Mouse (Mus musculus) heart, adult 11 months (tissue): ENCODE measurements at regions not wholly inside any gene's neighbourhood (a gene's known extent, or its start where the extent isn't known, plus 50 kb on each side); places are given as distances from the start of the nearest gene placed in this dataset.

Experiments
- DNase-seq: peaks from one replicate; pipeline ENCODE4 v3.0.0; 2022

DNA sequence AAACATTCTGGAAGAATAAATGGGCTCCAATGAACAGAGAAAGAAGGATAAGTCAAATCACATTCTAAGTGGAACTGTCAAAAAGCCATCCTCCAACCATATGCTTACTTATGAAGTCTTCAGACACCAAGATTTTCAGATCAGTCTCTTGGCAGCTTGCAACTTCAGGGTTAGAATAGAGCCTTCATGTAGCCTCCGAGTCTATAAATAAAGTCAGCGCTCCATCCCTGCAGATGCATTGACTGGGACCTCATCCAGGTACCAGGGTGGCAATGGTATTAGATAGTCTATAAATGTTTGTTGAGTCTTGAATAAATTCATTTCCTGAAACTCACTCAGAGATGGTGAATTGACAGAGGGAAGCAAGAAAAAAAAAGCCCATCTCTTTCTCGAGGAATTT, 107.2 kb upstream of the Eepd1 start:
- no peak for DNase-seq

DNA sequence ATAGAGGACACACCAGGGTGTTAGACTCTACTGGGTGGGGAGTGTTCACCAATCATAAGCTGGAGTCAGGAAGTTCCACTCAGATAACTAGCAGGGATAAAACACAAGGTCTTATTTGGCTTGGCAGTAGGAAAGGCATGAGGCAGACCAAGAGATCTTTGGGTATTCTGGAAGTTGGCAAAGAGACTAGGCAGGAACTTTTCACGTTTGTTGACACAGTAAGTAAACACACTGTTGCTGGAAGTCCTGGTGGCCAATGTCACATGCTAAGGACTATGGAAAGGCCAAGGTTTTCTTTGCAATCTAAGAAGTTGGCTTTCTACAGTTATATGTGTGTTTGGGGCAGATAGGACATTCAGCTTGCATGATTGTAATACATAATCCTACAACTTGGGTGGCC, 105.1 kb upstream of the Eepd1 start:
- DNase-seq = no peak

DNA sequence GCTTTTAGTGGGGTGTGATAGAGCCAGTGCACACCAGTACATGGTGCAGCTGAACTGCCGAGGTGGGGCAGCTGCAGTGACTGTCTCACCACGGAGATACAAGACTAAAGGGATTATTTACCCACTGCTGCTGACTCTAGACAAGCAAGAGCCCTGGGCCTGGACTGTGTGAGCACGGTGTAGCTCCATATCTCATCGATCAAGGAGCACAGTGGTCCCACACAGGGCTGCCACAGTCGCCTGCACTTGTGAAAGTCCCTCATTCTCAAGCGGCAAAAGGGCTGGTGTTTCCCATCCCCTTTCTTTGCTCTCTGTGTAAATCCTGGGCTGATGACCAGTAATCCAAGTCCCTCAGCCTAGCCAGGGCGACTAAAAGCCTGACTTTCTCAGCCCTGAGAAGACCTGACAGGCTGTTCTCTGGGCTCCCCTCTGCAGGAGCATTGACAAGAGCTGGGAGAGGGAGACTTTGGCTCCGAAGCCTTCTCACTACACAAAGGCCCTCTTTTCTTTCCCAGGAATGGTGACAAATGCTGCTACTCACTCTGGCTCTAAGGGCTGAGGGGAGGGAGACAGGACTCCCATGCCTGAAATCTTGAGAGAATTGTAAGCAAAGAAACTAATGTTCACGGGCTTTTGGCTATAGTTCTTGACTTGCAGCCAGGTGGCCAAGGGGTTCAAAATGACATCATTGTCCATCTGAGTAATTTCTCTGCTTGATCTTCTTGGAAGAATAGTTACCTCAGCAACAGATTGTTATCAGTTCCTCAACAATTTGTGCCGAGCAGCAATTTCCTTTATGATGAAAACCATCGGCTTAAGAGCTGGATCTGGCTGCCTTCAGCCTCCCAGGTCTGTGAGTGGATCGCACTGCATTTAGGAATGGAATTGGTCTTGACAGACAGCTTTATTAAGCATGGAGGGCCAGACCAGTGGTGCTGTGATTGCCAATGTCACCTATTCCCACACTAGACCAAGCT, 103.3 kb upstream of the Eepd1 start:
- DNase-seq = peak; percentile 89

GRCm38 (mm10) chr9:25385333-25385732, 96.0 kb upstream of the Eepd1 start:
- DNase-seq = no peak

GRCm38 (mm10) chr9:25387876-25388650, 93.3 kb upstream of the Eepd1 start:
- no peak for DNase-seq

GRCm38 (mm10) chr9:25389351-25389750, 92.0 kb upstream of the Eepd1 start:
- no peak for DNase-seq

DNA sequence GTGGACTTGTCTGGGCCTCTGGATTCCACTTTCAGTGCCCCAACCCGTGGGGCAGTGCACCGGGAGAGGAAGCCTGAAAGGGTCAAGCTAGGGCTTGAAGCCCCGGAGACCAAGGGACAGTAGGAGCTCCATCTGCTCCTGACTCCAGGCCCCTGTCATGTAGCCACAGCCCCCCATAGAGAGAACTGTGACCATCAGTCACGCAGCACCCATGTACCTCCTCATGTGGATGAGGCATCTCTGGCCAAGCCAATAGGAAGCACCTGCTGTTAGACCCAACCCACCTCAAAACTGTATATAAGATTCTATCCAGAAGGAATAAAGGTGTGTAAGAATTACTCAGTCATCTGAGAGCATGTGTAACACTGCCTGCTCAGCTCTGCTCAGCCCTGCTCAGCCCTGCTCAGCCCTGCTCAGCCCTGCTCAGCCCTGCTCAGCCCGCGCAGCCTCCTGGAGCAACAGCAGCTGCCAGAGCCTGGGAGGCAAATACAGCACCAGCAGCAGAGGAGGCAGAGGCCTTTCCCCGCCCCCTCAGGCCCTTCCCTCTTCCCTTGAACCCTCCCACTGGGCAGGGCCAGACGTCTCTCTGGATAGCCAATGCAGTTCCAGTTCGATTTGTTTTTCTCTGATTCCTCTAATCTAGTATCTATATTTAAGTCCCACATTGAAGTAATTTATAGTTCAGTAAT, 80.6 kb upstream of the Eepd1 start:
- peak; percentile 89 for DNase-seq

DNA sequence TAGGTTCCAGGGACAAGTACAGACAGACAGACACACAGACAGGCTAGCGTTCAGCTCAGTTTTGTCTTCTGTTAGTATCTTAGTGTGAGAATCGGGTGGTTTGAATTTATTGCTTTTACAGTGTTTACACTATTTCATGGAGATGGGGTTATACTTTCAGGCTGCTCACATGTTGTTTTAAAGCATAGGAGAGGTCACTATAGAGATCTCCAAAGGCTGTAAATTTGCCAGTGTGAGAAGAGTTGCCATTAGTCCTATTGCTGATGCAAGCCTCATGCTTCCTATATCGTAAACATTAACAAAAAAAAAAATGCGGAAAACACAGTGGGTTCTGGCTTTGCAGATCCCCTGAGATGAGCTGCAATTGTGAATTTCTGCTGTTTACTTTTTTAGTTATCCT, 75.5 kb upstream of the Eepd1 start:
- DNase-seq = peak; percentile 17

- peak; percentile 4 for DNase-seq
Observed at GRCm38 (mm10) chr9:25408518-25408917, 72.8 kb upstream of the Eepd1 start.

DNA sequence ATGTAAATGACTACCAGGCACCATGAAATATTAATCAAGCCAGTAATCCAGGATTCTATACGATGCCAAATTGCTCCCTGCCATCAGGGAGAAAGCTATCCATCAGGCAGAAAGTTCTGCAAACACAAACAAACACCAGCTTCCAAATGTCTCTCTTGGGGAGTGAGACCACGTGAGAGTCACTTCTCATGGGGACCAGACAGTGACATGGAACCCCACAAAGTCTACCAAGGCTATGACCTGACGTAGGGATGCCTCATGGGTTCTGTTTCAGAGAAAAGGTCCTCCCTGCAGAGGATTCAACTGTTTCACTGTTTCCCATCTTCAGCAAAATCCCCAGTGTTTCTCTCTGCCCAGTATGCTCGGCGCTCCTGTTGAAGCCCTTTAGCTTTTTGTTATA, 71.6 kb upstream of the Eepd1 start:
- peak; percentile 14 for DNase-seq

- DNase-seq = no peak
Observed at GRCm38 (mm10) chr9:25413873-25414272, 67.5 kb upstream of the Eepd1 start.

DNA sequence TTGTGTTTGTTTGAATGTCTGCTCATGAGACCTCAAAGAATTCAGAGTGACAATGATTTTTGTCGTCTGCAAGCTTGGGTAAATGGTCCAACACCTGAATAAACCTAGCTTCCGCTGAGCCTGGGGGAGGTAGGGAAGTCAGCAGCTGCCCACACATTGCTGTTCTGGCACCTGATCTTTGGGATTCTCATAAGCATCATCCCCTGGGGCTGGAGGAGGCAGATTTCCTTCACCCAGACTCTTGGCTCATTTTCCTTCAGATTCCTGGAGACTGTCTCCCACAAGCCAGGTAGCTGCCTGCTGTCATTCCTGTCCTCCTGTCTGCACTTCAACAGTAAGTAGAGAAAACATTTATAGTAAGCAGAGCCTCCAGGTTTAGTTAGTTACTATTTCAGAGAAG, 67.0 kb upstream of the Eepd1 start:
- peak; percentile 55 for DNase-seq

- DNase-seq = peak; percentile 52
Observed at GRCm38 (mm10) chr9:25426941-25427340, 54.4 kb upstream of the Eepd1 start.

GRCm38 (mm10) chr9:25429450-25430213, 51.7 kb upstream of the Eepd1 start:
- DNase-seq = peak; percentile 87
